Mouse (Mus musculus) layer of hippocampus, postnatal 25 days (tissue): ENCODE measurements around the gene Plpp3. TPM values are rescaled to one million over a fixed set of nuclear protein-coding genes. Genes with fewer than 3 reads are reported as not detected.

Source experiments
- DNase-seq, 2 experiments: peaks; one replicate each; pipeline ENCODE4 v3.0.0; 2022; ENCODE audit warnings: mixed read lengths in 2 of 2, low spot score in 1 of 2; ENCODE audit errors: extremely low spot score in 1 of 2
- total RNA-seq, 2 experiments: library from RNA; stranded (reverse); gene quantifications; 2 replicates each; pipeline ENCODE4 v1.2.3; 2021

Gene Plpp3
- total RNA-seq, 2 experiments from 2014 or later, result 202 to 209 TPM

DNA sequence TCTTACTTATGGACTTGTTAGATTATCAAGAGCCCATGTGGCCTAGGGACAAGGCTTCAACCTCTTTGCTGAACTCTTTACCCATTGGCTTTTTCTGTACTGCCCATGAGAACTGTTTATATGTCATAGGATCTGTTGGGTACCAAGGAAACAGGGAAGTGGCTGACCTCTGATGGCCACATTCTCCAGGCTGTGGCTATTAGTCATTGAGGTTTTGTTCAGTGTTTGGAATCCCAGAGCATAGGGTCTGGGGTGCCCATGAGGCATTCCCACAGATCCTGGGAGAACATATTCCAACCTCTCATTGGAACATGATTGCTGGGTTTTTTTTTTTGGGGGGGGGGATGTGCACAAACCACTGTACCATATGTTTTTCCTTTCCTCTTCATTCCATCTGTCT, 56.2 kb downstream of the Plpp3 start:
- no peak for DNase-seq

DNA sequence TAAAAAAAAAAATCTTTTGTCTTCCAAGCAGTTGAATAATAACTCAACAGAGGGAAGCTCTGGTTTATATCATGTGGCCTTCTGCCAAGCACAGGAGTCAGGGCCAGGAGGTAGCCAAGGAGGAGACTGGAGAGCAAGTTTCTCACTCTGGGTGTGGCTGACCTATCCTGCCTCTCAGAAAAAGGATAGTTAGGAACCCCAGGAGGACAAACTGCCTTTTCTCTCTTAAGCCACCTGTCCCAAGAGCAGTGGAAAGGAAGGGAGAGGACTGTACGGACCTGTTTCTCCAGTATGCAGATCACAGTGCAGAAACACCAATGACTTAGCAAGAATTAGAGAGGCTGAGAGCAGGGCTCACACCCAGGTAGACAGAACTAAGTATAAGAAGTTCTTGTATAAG, 57.3 kb downstream of the Plpp3 start:
- no peak for DNase-seq

DNA sequence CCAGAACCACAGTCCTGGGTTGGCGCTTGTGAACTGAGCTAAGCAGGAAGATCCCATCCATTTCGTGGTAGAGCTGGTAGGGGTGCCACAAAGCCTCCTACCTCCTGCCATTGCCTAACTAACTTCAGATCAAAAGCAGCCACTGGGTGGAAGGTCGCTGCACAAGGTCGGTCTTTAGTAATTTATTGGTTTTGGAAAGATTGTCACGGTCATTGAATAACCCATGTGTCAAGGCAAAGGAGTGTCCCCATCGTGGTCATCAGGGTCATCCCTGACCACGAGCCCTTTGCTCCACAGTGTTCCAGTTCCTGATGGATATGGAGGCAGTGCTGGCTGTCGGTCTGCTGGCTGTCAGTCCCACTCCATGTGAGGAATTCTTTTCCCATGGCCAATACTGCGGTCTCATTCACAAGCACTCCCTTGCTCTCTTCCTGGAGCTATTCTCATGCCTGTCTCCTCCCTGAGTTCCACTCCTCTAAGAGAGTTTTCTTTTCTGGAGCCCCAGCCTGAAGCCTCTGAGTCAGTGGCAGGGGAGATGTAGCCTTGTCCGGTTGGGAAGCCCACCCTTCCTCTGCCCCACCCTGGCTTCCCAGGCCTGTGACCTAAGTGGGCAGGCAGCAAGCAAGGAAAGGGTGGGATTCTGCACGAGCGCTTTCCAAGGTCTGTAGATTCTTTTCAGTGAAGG, 58.7 kb downstream of the Plpp3 start:
- no peak for DNase-seq

DNA sequence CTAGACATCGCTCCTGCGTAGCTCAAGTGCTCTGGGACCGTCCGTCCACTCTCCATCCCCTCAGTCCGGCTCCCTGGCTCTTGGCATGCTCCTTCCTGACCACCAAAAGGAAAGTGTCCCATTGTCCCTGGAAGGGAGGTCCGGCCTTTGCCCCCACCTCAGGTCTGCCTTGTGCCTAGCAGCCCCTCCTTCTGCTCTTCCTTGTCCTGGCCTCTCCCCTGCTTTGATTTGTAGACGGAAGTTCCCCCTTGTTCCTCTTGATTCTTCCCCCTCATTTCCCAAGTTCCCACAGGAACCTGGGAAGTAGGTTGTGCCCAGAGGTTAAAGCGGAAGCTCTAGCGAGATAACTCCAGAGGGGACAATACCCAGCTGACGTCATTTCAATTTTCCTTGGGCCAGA, 61.1 kb downstream of the Plpp3 start:
- DNase-seq, result no peak

DNA sequence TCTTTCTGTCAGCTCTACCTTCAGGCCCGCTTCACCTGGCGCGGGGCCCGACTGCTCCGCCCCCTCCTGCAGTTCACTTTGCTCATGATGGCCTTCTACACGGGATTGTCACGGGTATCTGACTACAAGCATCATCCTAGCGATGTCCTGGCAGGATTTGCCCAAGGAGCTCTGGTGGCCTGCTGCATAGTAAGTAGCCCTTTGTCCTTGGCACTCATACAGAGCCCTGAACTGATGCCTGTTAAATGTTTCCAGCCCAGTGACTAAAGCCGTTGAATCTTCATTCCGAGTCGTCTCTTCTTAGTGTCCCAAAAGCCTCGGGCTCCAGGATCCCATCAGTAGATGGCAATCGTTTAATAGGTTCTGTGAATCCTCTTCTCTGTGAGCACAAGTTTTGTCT, 62.2 kb downstream of the Plpp3 start:
- DNase-seq, result no peak

DNA sequence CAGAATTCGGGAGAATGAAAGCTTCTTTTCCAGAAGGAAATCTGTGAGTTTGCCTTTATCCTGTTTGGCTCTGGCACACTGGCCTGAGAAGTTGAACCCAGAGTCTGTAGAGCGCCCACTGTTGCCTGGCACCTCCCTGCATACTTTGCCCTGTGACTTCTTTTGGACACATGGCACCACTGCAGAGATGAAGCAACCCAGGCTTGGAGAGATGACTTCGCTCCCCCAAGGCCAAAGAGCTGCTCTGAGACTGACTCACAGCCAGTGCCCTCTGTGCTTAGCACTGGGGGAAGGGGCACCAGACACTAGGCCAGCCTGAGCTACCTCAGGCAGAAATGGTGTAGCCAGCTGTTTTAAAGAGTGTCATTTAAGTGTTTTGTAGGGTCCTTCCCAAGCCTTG, 63.7 kb downstream of the Plpp3 start:
- DNase-seq, result no peak

DNA sequence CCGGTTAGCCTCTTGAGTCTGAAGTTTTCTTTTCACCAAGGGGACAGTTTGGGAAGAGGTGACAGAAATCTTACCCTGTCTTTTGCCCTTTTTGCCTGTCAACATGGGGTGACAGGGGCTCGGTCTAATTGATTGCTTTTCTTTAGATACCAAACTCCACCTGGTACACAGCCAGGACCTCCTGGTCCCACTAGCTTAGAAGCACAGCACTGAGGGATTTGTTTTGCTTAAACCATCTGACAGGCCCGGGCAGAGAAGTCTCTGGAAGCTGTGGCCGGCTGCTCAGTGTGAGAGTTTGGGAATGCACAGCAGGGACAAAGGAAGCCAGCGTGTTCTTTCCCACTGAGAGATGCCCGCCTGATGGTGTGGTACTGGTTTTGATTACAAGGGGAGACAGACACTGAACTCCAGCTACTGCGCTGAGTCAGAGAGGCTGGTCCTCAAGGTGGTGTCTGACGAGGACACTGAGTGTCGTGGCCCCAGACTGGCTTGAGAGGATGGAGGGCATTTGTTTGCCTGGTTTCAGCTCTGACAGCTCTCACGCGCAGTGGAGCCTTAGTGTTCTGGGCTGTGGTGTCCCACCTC, 64.2 kb downstream of the Plpp3 start:
- no peak for DNase-seq

DNA sequence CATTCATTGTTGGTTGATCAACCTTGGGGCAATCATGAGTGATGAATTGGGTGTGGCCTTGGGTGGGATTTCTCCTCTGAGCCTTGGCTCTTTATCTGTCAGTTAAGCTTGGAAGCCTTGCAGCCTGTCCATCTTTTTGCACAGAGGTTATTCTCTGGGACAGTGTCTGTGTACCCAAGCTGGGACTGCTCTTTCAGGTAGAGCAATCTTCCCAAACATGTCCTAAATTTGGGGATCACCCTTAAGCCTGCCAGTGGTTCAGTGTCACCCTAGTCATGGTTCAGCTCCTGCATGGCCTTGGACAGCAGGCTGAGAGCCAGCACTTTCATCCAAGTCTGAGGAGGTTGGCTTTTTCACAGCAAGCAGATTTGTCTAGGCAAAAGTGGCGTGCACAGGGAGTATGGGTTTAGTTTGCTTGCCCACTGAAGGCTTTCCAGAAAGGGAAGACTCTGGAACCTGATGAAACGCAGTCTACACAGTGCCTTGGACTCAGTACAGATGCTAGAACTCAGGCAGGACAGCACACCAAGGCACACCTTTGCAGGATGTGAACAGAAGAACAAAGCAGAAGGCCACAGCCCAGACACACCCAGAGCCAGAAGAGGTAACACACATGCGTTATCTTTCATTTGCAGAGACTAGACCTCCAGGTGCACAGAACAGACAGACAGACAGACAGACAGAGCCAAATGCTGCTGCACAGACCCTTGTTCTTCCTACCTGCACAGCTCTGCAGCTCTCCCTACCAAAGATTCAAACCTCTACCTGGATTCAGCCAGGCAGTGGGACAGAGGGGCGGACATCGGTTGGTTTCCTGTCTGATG, 66.2 kb downstream of the Plpp3 start:
- no peak for DNase-seq

DNA sequence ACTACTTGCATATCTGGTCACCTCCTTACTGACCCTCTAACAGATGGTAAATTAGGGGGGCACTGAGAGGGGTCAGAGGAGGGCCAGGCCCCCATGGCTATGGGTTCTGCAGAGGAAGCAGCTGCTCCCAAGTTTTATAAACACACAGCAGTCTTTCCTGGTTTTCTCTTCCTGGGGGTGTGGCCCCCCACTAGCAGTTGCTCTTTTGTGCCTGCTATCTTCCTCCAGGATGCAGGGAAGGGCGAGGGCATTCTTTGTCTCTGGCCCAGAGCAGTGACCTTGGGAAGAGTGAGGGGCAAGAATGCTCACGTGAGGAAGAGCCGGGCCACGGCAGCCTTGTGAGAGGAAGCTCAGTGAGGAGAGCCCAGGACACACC, 66.8 kb downstream of the Plpp3 start:
- no peak for DNase-seq

DNA sequence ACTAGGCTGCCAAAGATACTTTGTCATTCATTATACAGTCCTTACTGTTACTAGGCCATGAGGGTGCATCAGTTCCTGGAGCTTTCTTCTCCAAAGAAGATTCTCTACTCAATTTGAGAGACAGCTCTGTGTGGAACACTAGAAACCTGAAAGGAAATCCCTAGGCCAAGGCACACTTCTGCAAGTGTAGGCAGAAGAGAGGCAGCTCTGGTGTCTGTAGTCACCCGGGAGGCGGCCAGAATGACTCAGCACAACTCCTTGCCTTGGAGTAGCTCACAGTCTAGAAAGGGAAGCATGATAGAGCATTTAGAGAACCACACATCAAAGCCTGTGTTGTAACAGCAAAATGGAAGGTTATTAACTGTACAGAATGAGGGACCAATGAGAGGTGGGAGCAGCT, 68.4 kb downstream of the Plpp3 start:
- no peak for DNase-seq

DNA sequence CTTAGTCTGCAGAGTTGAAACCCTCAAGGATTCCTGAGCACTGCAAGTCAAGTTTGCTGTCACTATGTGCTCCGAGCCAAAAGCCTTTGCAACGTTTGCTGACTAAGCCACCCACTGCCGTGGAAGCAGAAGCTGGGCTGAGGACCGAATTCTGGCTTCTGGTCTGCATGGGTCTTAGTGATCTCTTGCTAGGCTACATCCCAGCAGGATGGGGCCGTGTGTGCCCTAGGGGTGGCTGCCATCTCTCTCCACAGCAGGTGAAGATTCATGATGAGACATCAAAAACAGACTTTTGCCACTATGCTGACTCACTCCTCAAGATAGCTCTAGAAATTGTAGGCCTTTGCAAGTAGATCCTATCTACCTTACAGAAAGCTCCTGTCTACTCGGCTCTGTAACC, 69.2 kb downstream of the Plpp3 start:
- DNase-seq, result no peak

DNA sequence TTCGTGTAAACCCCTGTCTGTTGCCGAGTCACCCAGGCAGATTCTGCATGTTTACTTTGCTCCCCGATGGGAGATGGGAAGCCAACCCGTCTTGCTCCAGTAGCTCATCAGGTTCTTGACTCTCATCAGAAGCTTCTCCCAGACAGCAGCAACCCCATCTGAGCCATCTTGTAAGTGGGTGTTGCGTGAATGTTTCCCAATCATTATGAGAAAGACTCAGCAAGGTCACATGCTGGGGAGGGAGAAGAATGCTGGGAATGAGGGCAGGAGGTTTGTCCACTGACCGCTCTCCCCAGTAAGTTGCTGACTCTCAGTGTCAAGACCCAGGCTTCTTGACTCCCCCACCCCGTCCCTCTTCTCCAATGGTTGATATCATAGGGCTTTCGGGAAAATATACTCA, 73.0 kb downstream of the Plpp3 start:
- DNase-seq, result no peak

DNA sequence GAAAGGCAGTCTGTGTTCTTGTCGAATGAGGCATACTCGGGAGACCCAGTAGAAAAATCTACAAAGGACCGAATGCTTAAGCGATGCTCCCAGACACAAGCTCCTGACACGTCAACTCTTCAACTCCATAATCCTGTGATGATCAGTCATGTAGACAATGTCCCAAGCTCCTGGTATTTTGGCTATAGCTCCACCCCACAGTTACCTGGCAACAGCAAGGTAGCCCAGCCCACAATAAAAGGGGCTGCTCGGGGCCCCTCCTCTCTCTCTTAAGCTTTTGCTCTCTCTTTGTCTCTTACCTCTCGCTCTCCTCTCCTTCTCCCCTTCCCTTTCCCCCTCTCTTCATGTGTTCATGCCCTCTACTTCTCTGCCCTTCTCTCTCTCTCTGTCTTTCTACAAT, 83.1 kb downstream of the Plpp3 start:
- no peak for DNase-seq

DNA sequence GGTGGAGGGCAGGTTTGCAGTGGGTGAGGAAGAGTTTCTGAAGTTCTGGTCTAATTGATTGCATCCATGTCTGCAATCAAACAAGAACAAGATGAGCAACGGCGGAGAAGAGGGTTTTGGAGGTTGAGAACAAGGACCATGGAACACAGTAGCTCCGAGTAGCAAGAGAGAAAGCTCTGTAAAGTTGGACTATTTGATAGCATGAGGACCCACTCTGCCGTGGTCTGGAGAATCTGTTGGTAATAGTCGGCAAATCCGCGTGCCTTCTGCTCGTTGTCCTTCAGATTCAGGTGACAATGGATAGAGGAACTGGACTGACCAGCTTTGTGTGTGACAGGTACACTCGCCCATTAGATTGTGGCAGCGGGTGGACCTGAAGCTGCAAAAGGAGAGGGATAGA, 87.8 kb downstream of the Plpp3 start:
- DNase-seq, result no peak

DNA sequence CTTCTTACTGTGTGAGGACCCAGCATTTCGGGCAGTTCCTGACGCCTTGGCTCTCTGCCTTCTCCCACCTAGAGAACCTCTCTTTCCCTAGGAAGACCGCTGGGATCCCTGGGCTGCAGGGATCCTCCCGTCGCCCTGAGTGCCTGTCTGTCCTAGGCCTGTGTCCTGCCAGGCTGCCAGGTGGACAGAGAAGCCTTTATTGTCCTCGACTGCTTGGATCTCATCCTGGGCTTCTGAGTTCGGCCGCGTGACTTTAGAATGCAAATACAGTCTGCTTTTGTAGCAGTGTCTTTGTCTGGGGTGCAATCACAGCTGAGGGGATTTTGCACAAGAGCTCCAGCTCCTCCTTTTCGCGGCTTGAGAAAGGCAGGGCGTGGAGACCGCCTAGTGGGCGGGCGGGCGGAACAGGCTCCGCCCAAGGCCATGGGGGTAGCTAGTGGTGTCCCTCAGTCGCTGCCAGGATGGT, 88.4 kb downstream of the Plpp3 start:
- DNase-seq, result peak; percentile 13 to 33

DNA sequence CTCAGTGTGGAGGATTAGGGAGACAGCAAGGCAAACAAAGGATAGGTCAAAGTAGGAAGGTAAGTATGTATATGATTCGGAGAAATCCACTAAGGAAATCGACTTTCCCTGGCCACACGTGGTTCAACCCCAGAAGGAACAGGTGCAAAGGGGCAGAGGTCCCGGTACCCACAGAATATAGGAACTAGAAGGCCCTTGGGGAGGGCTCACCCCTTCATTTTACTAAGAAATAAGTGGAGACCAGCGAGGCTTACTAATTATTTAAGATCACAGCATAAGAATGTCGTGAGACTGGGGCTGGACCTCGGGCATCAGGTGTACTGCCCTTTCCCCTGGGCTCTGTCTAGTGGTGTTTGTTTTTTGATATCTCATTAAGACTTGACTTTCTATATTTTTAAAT, 89.2 kb downstream of the Plpp3 start:
- no peak for DNase-seq

DNA sequence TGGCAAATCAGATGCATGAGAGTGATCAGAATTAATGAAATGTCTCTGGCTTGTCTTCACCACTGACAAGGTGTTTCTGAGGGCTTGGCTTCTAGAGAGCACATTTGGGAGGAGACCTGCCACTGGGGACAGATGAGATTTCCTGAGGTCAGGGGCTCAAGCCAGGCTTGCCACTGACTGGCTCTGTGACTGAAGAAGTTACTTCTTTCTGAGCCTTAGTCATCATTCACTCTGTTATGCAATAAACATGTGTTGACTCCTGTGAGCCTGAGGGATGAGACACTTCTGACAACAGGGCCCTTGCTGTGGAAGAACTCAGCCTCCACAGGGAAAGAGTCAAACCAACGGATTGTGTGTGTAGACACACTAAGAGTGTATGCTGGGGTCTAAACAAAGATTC, 91.0 kb downstream of the Plpp3 start:
- DNase-seq, result no peak

DNA sequence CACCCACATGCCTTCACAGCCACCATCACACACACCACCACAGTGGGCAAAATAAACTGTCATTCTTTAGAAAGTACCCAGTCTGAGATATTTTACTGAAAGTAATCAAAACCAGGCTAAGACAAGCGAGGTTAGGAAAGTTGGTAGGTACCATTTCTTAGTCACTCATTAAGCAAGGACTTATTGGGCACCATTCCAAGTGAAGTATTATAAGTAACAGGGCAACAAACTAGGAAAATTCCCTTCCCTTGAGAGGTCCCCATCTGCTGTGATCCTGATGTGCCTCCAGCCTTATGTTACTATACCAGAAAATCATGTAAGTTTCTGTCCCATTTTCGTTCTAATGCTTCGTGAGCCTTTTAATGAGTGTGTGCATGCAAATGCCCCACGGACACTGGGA, 92.1 kb downstream of the Plpp3 start:
- no peak for DNase-seq

DNA sequence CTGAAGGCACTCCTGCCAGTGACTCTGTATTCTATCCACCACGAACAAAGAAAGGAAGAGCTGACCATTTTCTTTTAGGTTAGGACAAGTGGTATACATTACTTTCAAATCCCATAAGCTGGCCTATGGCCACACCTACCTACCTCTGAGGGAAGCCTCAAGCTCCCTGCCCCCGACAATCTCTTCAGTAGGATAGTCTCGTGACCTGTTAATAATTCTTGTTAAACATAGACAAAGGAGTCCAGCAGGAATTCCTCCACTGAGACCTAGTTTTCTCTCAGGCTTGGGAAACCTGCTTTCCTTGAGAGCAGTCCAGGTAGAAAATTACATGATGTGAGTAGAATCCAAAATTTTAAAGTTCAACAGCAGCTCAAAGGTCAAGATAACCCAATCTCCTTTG, 93.8 kb downstream of the Plpp3 start:
- no peak for DNase-seq

DNA sequence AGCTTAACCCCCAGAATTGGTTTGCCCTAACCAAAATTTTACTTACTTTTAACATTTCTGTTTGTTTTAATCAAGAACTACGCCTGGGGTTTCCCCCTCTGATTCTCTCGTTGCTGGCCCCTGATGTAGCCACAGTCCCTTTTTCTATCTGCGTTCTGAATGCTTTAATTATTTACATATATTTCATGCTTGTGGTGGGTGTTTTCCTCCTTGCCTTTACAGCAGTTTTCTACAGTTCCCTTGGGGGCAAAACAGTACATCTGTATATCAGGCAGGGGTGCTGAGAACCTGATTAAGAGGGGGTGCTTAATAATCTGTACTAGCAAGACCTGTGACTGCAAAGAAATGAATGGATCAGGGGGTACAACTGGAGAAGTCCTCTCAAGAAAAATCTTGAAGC, 94.9 kb downstream of the Plpp3 start:
- DNase-seq, result no peak

DNA sequence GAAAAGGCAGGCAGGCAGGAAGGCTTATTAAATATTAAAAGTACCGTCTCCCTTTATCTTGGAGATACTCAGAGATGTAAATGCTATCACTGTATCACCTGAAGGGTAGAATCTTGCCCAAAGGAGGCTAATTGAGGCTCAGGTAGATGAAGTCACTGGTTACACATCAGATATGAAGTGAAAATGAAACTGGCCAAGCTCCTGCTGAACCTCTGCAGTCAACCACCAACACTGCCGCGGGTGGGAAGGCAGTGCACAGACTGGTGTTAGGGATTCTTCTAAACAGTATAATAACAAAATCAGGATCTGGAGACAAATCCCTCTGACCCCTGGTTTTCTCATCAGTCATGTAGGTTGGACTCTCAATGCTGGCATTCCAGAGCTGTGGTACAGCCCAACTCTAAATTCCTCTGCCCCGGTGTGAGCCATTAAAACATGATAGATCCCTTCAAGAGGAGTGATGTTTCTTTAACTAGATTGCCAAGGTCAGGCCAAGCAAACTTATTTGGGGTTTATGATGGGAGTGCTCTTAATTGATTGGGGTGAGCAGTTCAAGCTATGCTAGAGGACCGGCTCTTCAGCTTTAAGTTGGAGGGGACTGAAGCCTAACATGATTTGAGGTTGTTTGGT, 95.5 kb downstream of the Plpp3 start:
- no peak for DNase-seq
